Mouse (Mus musculus) heart, adult 2 months (tissue): ENCODE data around the gene Alg3.

Source experiments
- EP300 ChIP-seq: fragments of 200-500 bp; IDR thresholded peaks from 2 replicates; pipeline ENCODE4 v1.6.1; 2011; ENCODE audit warnings: low read depth, low read length, control low read depth; ENCODE audit not compliant: insufficient read depth
- POLR2A ChIP-seq: fragments of 200-500 bp; IDR thresholded peaks from 2 replicates; pipeline ENCODE4 v1.6.1; 2011; ENCODE audit warnings: mild to moderate bottlenecking, low read depth, low read length, control low read depth; ENCODE audit not compliant: insufficient read depth

GRCm38 (mm10) chr16:20589939-20590679 is 21.4 kb downstream of the Alg3 start:
- no peak for TF ChIP-seq POLR2A
- no peak for TF ChIP-seq EP300
